Mouse (Mus musculus) layer of hippocampus, adult 11-12 months (tissue): Measurements from ENCODE around the gene Kcnj5.

Experiments used
- DNase-seq: peaks from one replicate; pipeline ENCODE4 v3.0.0; 2022; ENCODE audit warnings: low spot score

The Kcnj5 gene

GRCm38 (mm10) chr9:32344051-32344450 lies at the start of gene Kcnj5:
Gene Kcnj5, minus strand, starts transcription at chr9:32344350.
- DNase-seq: no peak

- DNase-seq: no peak
Measured at GRCm38 (mm10) chr9:32392716-32393115, 48.6 kb upstream of the Kcnj5 start.

- DNase-seq: no peak
Measured at GRCm38 (mm10) chr9:32391701-32392100, 47.6 kb upstream of the Kcnj5 start.

- DNase-seq: no peak
Measured at GRCm38 (mm10) chr9:32391092-32391491, 46.9 kb upstream of the Kcnj5 start.

GRCm38 (mm10) chr9:32388120-32388519 lies 44.0 kb upstream of the Kcnj5 start:
- DNase-seq: no peak

GRCm38 (mm10) chr9:32384906-32385305 lies 40.8 kb upstream of the Kcnj5 start:
- DNase-seq: no peak

- DNase-seq: no peak
Measured at GRCm38 (mm10) chr9:32376863-32377590, 32.9 kb upstream of the Kcnj5 start.

- no peak for DNase-seq
Measured at GRCm38 (mm10) chr9:32376031-32376430, 31.9 kb upstream of the Kcnj5 start.

GRCm38 (mm10) chr9:32373656-32374055 lies 29.5 kb upstream of the Kcnj5 start:
- no peak for DNase-seq

GRCm38 (mm10) chr9:32372202-32372601 lies 28.1 kb upstream of the Kcnj5 start, which contains the start of gene Kcnj1:
Gene Kcnj1, plus strand, starts transcription at chr9:32372493.
- no peak for DNase-seq

GRCm38 (mm10) chr9:32369388-32369787 lies 25.2 kb upstream of the Kcnj5 start:
- DNase-seq: no peak

GRCm38 (mm10) chr9:32368812-32369211 lies 24.7 kb upstream of the Kcnj5 start:
- no peak for DNase-seq

- no peak for DNase-seq
Measured at GRCm38 (mm10) chr9:32360770-32361169, 16.6 kb upstream of the Kcnj5 start.

- peak; percentile 85 for DNase-seq
Measured at GRCm38 (mm10) chr9:32350332-32350731, 6.2 kb upstream of the Kcnj5 start.

GRCm38 (mm10) chr9:32349344-32349743 lies 5.2 kb upstream of the Kcnj5 start:
- no peak for DNase-seq

GRCm38 (mm10) chr9:32348096-32348495 lies 3.9 kb upstream of the Kcnj5 start:
- no peak for DNase-seq

GRCm38 (mm10) chr9:32344489-32344888 lies 339 bp upstream of the Kcnj5 start:
- DNase-seq: no peak

GRCm38 (mm10) chr9:32342929-32343328 lies 1.2 kb downstream of the Kcnj5 start:
- no peak for DNase-seq

GRCm38 (mm10) chr9:32340831-32341230 lies 3.3 kb downstream of the Kcnj5 start:
- no peak for DNase-seq

- no peak for DNase-seq
Measured at GRCm38 (mm10) chr9:32335389-32336150, 8.6 kb downstream of the Kcnj5 start.

- DNase-seq: no peak
Measured at GRCm38 (mm10) chr9:32331162-32331561, 13.0 kb downstream of the Kcnj5 start.

GRCm38 (mm10) chr9:32328777-32329176 lies 15.4 kb downstream of the Kcnj5 start:
- DNase-seq: no peak

GRCm38 (mm10) chr9:32323610-32324009 lies 20.5 kb downstream of the Kcnj5 start:
- DNase-seq: no peak
